Mouse (Mus musculus): Measurements from ENCODE around the gene Gprasp2.

DNA sequence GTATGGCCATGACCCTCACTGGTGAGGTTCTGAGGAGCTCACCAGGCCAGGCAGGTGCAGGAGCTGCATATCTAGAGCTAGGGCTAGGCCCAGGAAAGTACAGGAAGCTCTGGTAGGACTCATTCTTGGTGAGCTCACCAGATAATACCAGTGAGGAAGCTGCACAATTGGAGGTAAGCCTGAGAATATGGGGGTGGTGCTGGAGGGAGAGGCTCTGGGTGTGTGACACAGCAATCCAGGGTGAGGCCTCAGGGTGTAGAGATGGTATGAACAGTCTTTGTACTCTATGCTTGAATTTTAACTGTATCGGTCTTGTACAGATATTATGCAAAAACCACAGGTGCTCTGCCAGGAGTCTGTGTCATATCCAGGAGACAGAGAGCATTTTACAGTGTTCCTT, 40.8 kb downstream of the Gprasp2 start:
- TF ChIP-seq CTCF (conservative IDR thresholded peaks at IDR 0.05; ENCODE audit: insufficient read depth, insufficient read length, low read depth, low read length) (no peak), POLR2A (IDR thresholded peaks at IDR 0.05; ENCODE audit: low read depth, low read length) (no peak)

Data from kidney, adult 2 months (tissue).